Mouse (Mus musculus) liver, embryonic 12.5 days (tissue): Measurements from ENCODE around the gene Sipa1l1. TPM values are rescaled to one million over a fixed set of nuclear protein-coding genes. Genes with fewer than 3 reads are reported as not detected.

Experiments used
- ATAC-seq: fragments of 200-750 bp; cut with Nextera tagmentation; 2 replicates; pipeline ENCODE4 v1.8.0; 2017; ENCODE audit warnings: moderate number of reproducible peaks, mild to moderate bottlenecking, moderate library complexity
- H3K27ac ChIP-seq: fragments of 300-500 bp; sonication (generic); 2 replicates; pipeline ENCODE4 v1.5.1; 2016; ENCODE audit warnings: mild to moderate bottlenecking
- H3K27me3 ChIP-seq: fragments of 300-500 bp; sonication (generic); replicated peaks from 2 replicates; pipeline ENCODE4 v1.6.1; 2016; ENCODE audit warnings: mild to moderate bottlenecking, moderate library complexity
- H3K36me3 ChIP-seq: fragments of 300-500 bp; sonication (generic); 2 replicates; pipeline ENCODE4 v1.6.1; 2016; ENCODE audit warnings: mild to moderate bottlenecking, moderate library complexity
- H3K4me1 ChIP-seq: fragments of 300-500 bp; sonication (generic); 2 replicates; pipeline ENCODE4 v1.6.1; 2016
- H3K4me2 ChIP-seq: fragments of 300-500 bp; sonication (generic); 2 replicates; pipeline ENCODE4 v1.6.1; 2016; ENCODE audit warnings: mild to moderate bottlenecking, moderate library complexity
- H3K4me3 ChIP-seq: fragments of 300-500 bp; sonication (generic); 2 replicates; pipeline ENCODE4 v1.5.1; 2016; ENCODE audit warnings: mild to moderate bottlenecking, moderate library complexity
- H3K9ac ChIP-seq: fragments of 300-500 bp; sonication (generic); 2 replicates; pipeline ENCODE4 v1.6.1; 2016; ENCODE audit warnings: mild to moderate bottlenecking, moderate library complexity
- H3K9me3 ChIP-seq: fragments of 300-500 bp; sonication (generic); replicated peaks from 2 replicates; pipeline ENCODE4 v1.6.1; 2016; ENCODE audit warnings: mild to moderate bottlenecking, moderate library complexity
- WGBS: fragments of 180-500 bp; shearing (Covaris S2); methylation state at CpG from one replicate; pipeline ENCODE4 v1.1.7; 2016; ENCODE audit not compliant: insufficient replicate concordance; 5-methylcytosine and 5-hydroxymethylcytosine counted together
- polyA plus RNA-seq: library from polyadenylated mRNA; unstranded; fragments of >200 nt; fragmentation: Nextera tagmentation; extraction: Ambion mirVana; gene quantifications from 2 replicates; pipeline ENCODE4 v1.2.1, GENCODE M21; 2016

Gene Sipa1l1
- polyA plus RNA-seq, 1 experiment from 2014 or later = 10.6 TPM

DNA sequence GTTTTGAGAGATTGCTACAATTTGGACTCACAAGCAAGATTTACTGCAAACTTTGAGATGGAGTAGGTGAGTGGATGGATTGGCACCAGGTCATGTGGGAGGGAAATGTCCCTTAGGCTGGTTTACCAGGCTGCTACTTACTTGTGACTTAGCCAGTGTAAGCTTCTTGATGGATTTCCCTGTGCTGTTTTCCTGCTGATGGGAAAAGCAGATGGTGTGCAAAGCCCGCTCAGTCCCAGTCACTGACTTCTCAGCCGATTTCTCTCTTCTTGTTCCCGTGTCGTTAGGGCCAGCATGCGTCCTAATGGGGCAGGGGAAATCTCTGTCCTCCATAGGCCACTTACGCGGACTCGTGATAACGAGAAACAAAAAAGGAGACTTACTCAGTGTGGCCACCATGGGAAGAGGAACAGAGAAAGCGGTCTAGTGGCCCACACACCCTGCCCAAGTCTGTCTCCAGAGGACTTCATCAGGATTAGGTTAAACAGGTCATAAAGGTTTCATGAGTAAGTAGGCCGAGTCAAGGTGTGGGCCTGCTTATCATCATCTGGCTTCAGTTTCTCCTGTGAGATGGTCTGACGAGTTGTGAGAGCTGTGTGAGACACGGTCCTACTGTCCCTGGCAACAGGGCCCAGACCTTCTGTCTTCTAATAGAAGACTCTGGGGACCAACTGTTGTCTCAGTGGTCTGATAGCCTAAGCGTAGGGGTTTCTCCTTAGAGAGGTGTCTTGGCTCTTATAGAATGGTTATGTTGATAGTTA is 65.5 kb downstream of the Sipa1l1 start:
- H3K4me1 ChIP-seq = peaks cover 79% of the 10 kb centered on the region
- no peaks in the 10 kb centered on the region for H3K9me3 ChIP-seq
- H3K4me3 ChIP-seq = no peak overlapping the region
- no peak overlapping the region for H3K4me2 ChIP-seq
- WGBS = 67% methylated on average over 14 of the region's 14 CpGs
- H3K27ac ChIP-seq = no peak overlapping the region
- no peak for ATAC-seq
- no peaks in the 10 kb centered on the region for H3K27me3 ChIP-seq
- peaks cover 3% of the 10 kb centered on the region; the same call in 1 of the 2 replicates for H3K36me3 ChIP-seq
- no peak overlapping the region for H3K9ac ChIP-seq

DNA sequence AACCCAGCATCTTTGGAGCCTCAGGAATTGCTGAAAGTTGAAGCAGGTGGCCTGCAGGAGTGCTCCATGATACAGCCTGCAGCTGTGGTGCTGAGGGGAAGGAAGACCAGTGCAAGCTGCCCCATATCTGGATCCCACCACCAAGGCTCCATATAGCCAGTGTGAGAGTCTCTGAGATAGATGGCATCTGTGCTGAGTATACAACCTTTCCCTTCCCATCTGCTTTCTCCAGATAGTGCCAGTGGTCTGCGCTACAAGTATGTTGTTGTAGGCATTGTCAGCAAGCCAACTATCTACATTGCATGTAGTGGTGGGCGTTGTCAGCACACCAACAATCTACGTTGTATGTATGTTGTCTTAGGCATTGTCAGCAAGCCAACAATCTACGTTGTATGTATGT is 68.0 kb downstream of the Sipa1l1 start:
- WGBS = 24% methylated on average over 4 of the region's 4 CpGs
- Histone ChIP-seq H3K4me3 (no peak overlapping the region), H3K27ac (0 out of 2 replicates have a peak overlapping the region, but pooled peaks have one; percentile 36), H3K9ac (no peak overlapping the region), H3K4me2 (0 out of 2 replicates have a peak overlapping the region, but pooled peaks have one; percentile 4), H3K9me3 (no peaks in the 10 kb centered on the region), H3K36me3 (peaks cover 3% of the 10 kb centered on the region; the same call in 1 of the 2 replicates), H3K4me1 (peaks cover 54% of the 10 kb centered on the region), H3K27me3 (no peaks in the 10 kb centered on the region)
- peak; percentile 89 for ATAC-seq

DNA sequence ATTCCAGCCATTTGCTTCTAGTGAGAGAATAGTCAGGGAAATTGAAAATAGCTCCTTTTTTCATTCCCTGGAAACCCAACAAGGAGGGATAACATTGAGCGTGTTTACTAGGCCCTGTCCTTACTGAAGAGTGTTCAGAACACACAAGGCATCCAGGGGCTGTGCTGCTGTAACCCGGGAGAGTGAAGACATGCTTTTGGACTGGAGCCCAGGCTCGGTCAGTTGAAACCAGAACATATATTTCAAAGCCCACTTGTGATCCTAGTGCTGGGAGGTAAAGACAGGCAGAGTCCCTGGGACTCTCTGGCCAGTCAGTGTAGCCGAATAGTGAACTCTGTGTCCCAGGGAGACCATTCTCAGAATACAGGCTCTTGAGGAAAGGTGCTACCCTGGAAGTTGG is 68.8 kb downstream of the Sipa1l1 start:
- H3K4me1 ChIP-seq = peaks cover 46% of the 10 kb centered on the region
- 76% methylated on average over 4 of the region's 4 CpGs for WGBS
- no peak overlapping the region for H3K27ac ChIP-seq

DNA sequence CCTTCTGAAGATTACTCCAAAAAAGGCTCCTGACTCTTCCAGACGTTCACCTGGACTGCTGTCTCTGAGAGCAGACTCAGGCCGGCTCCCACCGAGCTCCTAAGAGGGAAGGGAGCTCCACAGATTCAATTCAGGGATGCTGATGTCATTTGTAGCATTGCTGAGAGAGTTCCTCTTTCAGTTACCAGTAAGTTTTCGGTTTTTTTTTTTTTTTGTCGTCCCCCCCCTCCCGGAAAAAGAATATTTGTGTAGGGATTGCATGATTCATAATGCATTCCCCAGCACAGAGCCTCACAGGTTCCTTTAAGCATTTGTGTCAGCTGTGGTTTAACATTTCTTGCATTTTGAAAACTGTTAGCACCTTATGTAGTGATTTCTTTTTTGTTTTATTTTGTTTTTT is 71.6 kb downstream of the Sipa1l1 start:
- WGBS = 39% methylated on average over 6 of the region's 6 CpGs
- H3K9ac ChIP-seq = no peak overlapping the region
- no peak overlapping the region for H3K4me2 ChIP-seq
- ATAC-seq = no peak
- peaks cover 37% of the 10 kb centered on the region for H3K4me1 ChIP-seq
- no peak overlapping the region for H3K4me3 ChIP-seq
- H3K36me3 ChIP-seq = no peaks in the 10 kb centered on the region
- no peak overlapping the region for H3K27ac ChIP-seq
- no peaks in the 10 kb centered on the region for H3K27me3 ChIP-seq
- no peaks in the 10 kb centered on the region for H3K9me3 ChIP-seq

More for the DNA sequence above, 68.8 kb downstream of the Sipa1l1 start:
- Histone ChIP-seq H3K4me3 (no peak overlapping the region), H3K27me3 (no peaks in the 10 kb centered on the region), H3K9me3 (no peaks in the 10 kb centered on the region), H3K36me3 (peaks cover 3% of the 10 kb centered on the region; the same call in 1 of the 2 replicates), H3K9ac (no peak overlapping the region), H3K4me2 (no peak overlapping the region)
- no peak for ATAC-seq

GRCm38 (mm10) chr12:82245219-82245618 is 76.1 kb downstream of the Sipa1l1 start:
- WGBS = 21% methylated on average over 6 of the region's 6 CpGs
- H3K36me3 ChIP-seq = peaks cover 10% of the 10 kb centered on the region; the same call in 1 of the 2 replicates
- peaks cover 41% of the 10 kb centered on the region for H3K4me1 ChIP-seq
- no peaks in the 10 kb centered on the region for H3K9me3 ChIP-seq
- peak overlapping the region; percentile 43 for H3K4me2 ChIP-seq
- H3K4me3 ChIP-seq = no peak overlapping the region
- H3K27ac ChIP-seq = peak overlapping the region; percentile 54; the same call in 1 of the 2 replicates
- H3K27me3 ChIP-seq = no peaks in the 10 kb centered on the region
- H3K9ac ChIP-seq = peak overlapping the region; percentile 6; the same call in 1 of the 2 replicates
- no peak for ATAC-seq

DNA sequence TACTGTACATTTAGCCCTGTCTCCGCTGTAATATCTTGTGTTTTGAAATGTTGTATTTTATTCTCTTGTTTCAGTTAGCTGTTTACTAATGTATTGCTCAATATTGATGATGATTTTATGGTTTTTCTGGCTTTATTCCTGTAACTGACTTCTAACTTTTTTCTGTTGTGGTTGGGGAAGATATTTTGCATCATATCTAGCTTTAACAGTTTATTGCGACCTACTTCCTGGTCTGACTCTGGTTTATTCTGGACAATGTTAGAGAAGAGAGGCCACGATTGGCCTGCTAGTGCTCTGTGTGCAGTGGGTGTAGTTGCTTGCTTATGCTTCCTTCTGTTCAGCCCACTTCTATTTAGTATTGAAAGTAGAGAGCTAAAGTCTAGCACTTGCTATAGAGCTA is 77.3 kb downstream of the Sipa1l1 start:
- Histone ChIP-seq H3K27ac (no peak overlapping the region), H3K9me3 (no peaks in the 10 kb centered on the region), H3K4me2 (no peak overlapping the region), H3K4me3 (no peak overlapping the region), H3K9ac (no peak overlapping the region), H3K36me3 (peaks cover 10% of the 10 kb centered on the region; the same call in 1 of the 2 replicates), H3K27me3 (no peaks in the 10 kb centered on the region), H3K4me1 (peaks cover 41% of the 10 kb centered on the region)
- no peak for ATAC-seq
- 52% methylated on average over 3 of the region's 3 CpGs for WGBS

GRCm38 (mm10) chr12:82247371-82248258 is 78.5 kb downstream of the Sipa1l1 start:
- Histone ChIP-seq H3K9me3 (no peaks in the 10 kb centered on the region), H3K4me2 (peak overlapping the region; percentile 10), H3K27ac (no peak overlapping the region), H3K9ac (no peak overlapping the region), H3K27me3 (no peaks in the 10 kb centered on the region), H3K4me1 (peaks cover 41% of the 10 kb centered on the region), H3K36me3 (peaks cover 10% of the 10 kb centered on the region; the same call in 1 of the 2 replicates), H3K4me3 (no peak overlapping the region)
- peak; percentile 76 for ATAC-seq
- WGBS = 48% methylated on average over 14 of the region's 14 CpGs

DNA sequence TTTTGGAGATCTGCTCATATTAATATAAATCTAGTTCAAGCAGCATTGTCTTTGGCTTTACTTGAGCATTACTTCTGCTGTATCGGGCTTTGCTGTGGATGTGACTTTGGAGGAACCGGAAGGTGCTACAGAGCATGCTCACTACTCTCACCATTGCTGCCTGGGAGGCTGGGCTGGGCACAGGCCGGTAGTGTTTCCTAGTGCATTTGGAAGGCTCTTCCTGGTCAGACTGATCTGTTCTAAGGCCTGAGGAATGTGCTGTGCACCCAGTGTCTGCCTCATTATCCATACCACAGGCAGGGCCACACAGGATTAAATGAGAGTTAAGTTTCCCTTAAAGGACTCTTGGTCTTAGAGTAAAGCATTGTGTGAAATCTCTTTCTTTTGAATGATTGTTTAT is 79.4 kb downstream of the Sipa1l1 start:
- Histone ChIP-seq H3K36me3 (peaks cover 10% of the 10 kb centered on the region; the same call in 1 of the 2 replicates), H3K4me1 (peaks cover 41% of the 10 kb centered on the region), H3K27ac (no peak overlapping the region), H3K4me2 (no peak overlapping the region), H3K4me3 (no peak overlapping the region), H3K27me3 (no peaks in the 10 kb centered on the region), H3K9ac (no peak overlapping the region), H3K9me3 (no peaks in the 10 kb centered on the region)
- no peak for ATAC-seq
- WGBS = 75% methylated on average over 3 of the region's 3 CpGs

GRCm38 (mm10) chr12:82251328-82251727 is 82.2 kb downstream of the Sipa1l1 start:
- H3K4me3 ChIP-seq = no peak overlapping the region

GRCm38 (mm10) chr12:82254076-82254475 is 85.0 kb downstream of the Sipa1l1 start:
- WGBS = 85% methylated on average over 5 of the region's 5 CpGs

More at GRCm38 (mm10) chr12:82251328-82251727, 82.2 kb downstream of the Sipa1l1 start:
- Histone ChIP-seq H3K36me3 (peaks cover 10% of the 10 kb centered on the region; the same call in 1 of the 2 replicates), H3K27me3 (no peaks in the 10 kb centered on the region), H3K9me3 (no peaks in the 10 kb centered on the region), H3K27ac (no peak overlapping the region), H3K9ac (no peak overlapping the region), H3K4me1 (peaks cover 30% of the 10 kb centered on the region), H3K4me2 (no peak overlapping the region)
- no peak for ATAC-seq
- 67% methylated on average over 2 of the region's 2 CpGs for WGBS

GRCm38 (mm10) chr12:82256012-82256411 is 86.9 kb downstream of the Sipa1l1 start:
- Histone ChIP-seq H3K4me1 (peaks cover 16% of the 10 kb centered on the region), H3K4me3 (no peak overlapping the region), H3K27ac (no peak overlapping the region), H3K9me3 (no peaks in the 10 kb centered on the region), H3K4me2 (no peak overlapping the region), H3K9ac (no peak overlapping the region), H3K27me3 (no peaks in the 10 kb centered on the region), H3K36me3 (no peaks in the 10 kb centered on the region)
- ATAC-seq = no peak
- 81% methylated on average over 5 of the region's 5 CpGs for WGBS

More at GRCm38 (mm10) chr12:82254076-82254475, 85.0 kb downstream of the Sipa1l1 start:
- Histone ChIP-seq H3K27ac (no peak overlapping the region), H3K36me3 (peaks cover 8% of the 10 kb centered on the region; the same call in 1 of the 2 replicates), H3K9me3 (no peaks in the 10 kb centered on the region), H3K4me1 (peaks cover 16% of the 10 kb centered on the region), H3K27me3 (no peaks in the 10 kb centered on the region), H3K4me3 (no peak overlapping the region), H3K4me2 (no peak overlapping the region), H3K9ac (no peak overlapping the region)
- no peak for ATAC-seq
